Mouse (Mus musculus) hematopoietic multipotent progenitor cell, adult 10-12 weeks (in vitro differentiated cells): ENCODE data around the gene Sema5b. TPM values are rescaled to one million over a fixed set of nuclear protein-coding genes. Genes with fewer than 3 reads are reported as not detected.

Experiments
- polyA plus RNA-seq: library from polyadenylated mRNA; stranded (reverse); fragments of >175 nt; gene quantifications from 2 replicates; pipeline ENCODE4 v1.2.3, GENCODE M21; 2012; ENCODE audit warnings: low replicate concordance

The Sema5b gene
- not detected in 2 replicates for polyA plus RNA-seq

DNA sequence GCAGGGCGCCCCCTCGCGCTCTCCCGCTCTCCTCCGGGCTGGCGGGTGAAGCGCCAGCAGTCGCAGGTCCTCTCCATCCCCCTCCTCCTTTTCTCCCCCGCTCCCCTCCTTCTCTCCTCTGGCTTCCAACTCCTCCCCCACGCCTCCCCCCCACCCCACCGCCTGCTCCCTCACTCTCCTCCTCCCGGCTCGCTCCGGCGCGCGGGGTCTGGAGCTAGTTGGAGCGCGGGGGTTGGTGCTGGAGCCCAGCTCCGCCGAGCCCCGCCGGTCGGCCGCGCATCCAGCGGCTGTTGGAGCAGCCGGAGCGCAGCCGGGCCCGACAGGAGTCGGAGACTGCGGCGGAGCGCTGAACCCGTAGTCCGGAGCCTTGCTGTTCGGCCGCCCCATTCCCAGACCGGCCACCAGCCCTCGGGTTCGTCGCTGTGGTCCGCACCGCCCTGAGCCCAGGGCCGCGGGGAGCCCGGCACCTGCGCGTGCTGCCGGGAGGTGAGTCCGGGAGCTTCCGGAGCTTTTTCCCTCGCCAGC is at the start of gene Sema5b:
Gene Sema5b (plus strand): TSS at position 29 of the 525 bp plus-strand sequence.

Other genes starting within 250 kb of the Sema5b start
- 0.47 and 1.0 TPM in 2 replicates for gene Sec22a, start 177.2 kb upstream of the Sema5b start, polyA plus RNA-seq
- 1.4 and 1.8 TPM in 2 replicates for gene Pdia5, start 50.3 kb upstream of the Sema5b start, polyA plus RNA-seq
- 4.6 and 8.4 TPM in 2 replicates for gene Dirc2, start 228.2 kb downstream of the Sema5b start, polyA plus RNA-seq
- gene Hspbap1, start 229.2 kb downstream of the Sema5b start, polyA plus RNA-seq = 10.8 and 12.1 TPM in 2 replicates